Mouse (Mus musculus): ENCODE results near the gene Rbbp4. TPM values are rescaled to one million over a fixed set of nuclear protein-coding genes. Genes with fewer than 3 reads are reported as not detected.

The Rbbp4 gene
- polyA plus RNA-seq, 1 experiment from 2014 or later: 261 TPM

DNA sequence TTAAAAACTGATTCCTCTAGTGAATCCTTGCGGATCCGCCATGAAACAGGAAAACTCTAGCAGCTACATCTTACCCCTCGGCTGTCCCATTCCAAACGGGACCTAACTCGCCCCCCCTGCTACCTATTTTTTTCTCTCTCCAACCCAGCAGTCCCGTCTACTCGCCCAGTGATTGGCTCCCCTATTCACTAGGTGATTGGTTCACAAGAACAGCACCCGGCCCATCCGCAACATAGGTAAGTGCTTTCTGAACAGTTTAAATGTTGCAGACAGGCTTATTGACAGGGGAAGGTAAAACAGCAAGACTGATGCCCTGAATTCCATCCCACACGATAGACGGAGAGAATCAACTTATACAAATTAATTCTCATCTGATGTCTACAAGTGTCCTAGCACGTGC is 18.0 kb upstream of the Rbbp4 start:
- Histone ChIP-seq H3K4me2 (no peak overlapping the region), H3K36me3 (replicated peaks) (no peaks in the 10 kb centered on the region), H3K4me3 (replicated peaks) (no peak overlapping the region), H3K9me3 (replicated peaks) (no peaks in the 10 kb centered on the region), H3K27me3 (no peaks in the 10 kb centered on the region), H3K27ac (replicated peaks) (no peak overlapping the region), H3K4me1 (replicated peaks) (peaks cover 10% of the 10 kb centered on the region; the same call in 1 of the 2 replicates), H3K9ac (no peak overlapping the region)
- ATAC-seq (ENCODE audit: insufficient read depth): no peak
- WGBS (ENCODE audit: insufficient replicate concordance): 79% methylated on average over 12 of the region's 12 CpGs

DNA sequence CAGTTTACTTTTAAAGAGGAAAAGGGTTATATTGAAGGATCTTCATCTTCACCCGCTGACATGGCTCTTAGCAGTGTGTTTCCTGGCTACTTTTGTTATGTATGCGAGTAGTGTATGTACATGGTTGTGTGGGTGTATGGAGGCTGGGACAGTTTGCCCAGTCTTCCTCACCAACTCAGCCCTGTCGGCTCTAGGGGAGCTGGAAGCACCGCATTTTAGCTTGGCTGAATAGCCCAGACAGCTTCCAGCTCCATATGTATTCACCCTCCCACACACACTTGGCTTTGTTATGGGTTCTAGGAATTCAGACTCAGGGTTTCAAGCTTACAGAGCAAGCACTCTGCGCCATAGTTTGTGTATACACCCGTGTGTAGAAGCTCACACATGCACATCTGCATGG is 15.9 kb upstream of the Rbbp4 start:
- Histone ChIP-seq H3K27ac (replicated peaks) (no peak overlapping the region), H3K4me2 (no peak overlapping the region), H3K4me3 (replicated peaks) (no peak overlapping the region), H3K9ac (no peak overlapping the region), H3K27me3 (no peaks in the 10 kb centered on the region), H3K9me3 (replicated peaks) (no peaks in the 10 kb centered on the region), H3K4me1 (replicated peaks) (peaks cover 10% of the 10 kb centered on the region; the same call in 1 of the 2 replicates), H3K36me3 (replicated peaks) (peaks cover 10% of the 10 kb centered on the region; the same call in 1 of the 2 replicates)
- ATAC-seq (ENCODE audit: insufficient read depth): no peak
- WGBS (ENCODE audit: insufficient replicate concordance): 71% methylated on average over 6 of the region's 6 CpGs

DNA sequence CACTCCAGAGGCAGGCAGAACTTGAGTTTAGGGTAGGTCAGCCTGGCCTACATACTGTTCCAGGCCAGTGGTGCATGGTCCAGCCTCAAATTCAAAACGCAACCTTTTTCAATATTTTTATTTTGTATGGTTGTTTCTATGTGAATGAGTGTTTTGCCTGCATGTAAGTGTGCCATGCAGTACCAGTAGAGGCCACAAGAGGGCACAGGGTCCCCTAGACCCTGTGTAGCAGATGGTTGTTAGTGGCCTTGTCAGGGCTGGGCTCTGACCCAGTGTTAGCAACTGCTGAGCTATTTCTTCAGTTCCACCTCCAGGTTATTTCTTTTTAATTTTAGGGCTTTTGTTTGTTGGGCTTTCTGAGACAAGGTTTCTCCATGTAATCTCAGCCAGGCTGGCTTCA is 15.5 kb upstream of the Rbbp4 start:
- Histone ChIP-seq H3K36me3 (replicated peaks) (peaks cover 14% of the 10 kb centered on the region; the same call in 1 of the 2 replicates), H3K9me3 (replicated peaks) (no peaks in the 10 kb centered on the region), H3K4me1 (replicated peaks) (peaks cover 10% of the 10 kb centered on the region; the same call in 1 of the 2 replicates), H3K9ac (no peak overlapping the region), H3K4me2 (no peak overlapping the region), H3K27me3 (no peaks in the 10 kb centered on the region), H3K4me3 (replicated peaks) (no peak overlapping the region), H3K27ac (replicated peaks) (no peak overlapping the region)
- ATAC-seq (ENCODE audit: insufficient read depth): peak; percentile 61; the same call in 1 of the 2 replicates
- 0% methylated on average over 1 of the region's 1 CpGs for whole genome bisulfite sequencing (ENCODE audit: insufficient replicate concordance)

DNA sequence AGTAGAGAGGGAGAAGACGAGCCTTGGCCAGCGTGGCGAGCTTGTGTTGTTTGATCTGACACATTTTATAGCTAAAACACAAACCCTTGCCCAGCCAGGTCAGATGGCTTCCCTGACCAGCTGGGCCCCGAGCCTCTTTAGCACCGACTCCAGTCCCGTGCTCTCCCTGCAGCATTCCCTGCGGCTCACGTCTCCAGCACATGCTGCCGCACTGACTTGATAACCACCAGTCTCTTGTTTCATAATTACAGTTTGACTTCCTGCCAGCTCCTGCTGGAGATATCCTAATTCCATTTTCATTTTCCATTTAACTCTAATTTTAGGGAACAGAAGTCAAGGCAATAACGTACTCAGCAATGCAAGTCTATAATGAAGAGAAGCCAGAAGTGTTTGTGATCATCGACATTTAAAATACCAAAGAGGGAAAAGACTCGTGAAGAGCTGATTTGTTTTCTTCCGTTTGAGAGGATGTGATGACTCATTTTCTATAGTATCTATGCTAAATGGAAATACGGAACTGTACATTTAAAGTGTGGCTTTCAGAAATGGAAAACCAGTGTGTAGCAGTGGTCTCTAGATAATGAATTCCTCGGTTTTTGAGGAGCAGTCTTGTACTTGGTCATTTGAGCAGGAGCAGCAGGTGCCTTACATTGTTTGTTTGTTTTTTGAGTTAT is 11.4 kb upstream of the Rbbp4 start:
- ATAC-seq (ENCODE audit: insufficient read depth): no peak
- Histone ChIP-seq H3K36me3 (replicated peaks) (peaks cover 50% of the 10 kb centered on the region), H3K4me3 (replicated peaks) (no peak overlapping the region), H3K27ac (replicated peaks) (no peak overlapping the region), H3K9ac (no peak overlapping the region), H3K9me3 (replicated peaks) (no peaks in the 10 kb centered on the region), H3K27me3 (no peaks in the 10 kb centered on the region), H3K4me1 (replicated peaks) (no peaks in the 10 kb centered on the region), H3K4me2 (no peak overlapping the region)
- WGBS (ENCODE audit: insufficient replicate concordance): 76% methylated on average over 15 of the region's 15 CpGs

DNA sequence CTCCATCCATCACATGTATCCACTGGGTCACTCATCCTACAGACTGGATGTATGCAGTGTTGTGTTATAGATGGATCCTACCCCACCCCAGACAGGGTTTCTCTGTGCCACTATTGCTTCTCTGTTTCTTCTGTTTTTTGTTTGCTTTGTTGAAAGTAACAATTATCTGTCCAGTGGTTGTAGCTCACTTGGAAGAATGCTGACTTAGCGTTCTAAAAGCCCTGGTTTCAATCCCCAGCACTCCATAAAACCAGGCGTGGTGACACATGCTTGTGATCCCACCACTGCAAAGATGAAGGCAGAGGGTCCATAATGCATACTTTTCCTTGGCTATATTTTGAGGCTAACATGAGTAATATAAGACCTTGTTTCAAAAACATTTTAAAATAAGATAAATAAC is 7.5 kb upstream of the Rbbp4 start:
- no peak for ATAC-seq (ENCODE audit: insufficient read depth)
- 73% methylated on average over 2 of the region's 2 CpGs for WGBS (ENCODE audit: insufficient replicate concordance)
- Histone ChIP-seq H3K36me3 (replicated peaks) (peaks cover 57% of the 10 kb centered on the region), H3K9ac (no peak overlapping the region), H3K9me3 (replicated peaks) (no peaks in the 10 kb centered on the region), H3K4me2 (no peak overlapping the region), H3K4me1 (replicated peaks) (peaks cover 33% of the 10 kb centered on the region), H3K4me3 (replicated peaks) (no peak overlapping the region), H3K27ac (replicated peaks) (no peak overlapping the region), H3K27me3 (no peaks in the 10 kb centered on the region)

DNA sequence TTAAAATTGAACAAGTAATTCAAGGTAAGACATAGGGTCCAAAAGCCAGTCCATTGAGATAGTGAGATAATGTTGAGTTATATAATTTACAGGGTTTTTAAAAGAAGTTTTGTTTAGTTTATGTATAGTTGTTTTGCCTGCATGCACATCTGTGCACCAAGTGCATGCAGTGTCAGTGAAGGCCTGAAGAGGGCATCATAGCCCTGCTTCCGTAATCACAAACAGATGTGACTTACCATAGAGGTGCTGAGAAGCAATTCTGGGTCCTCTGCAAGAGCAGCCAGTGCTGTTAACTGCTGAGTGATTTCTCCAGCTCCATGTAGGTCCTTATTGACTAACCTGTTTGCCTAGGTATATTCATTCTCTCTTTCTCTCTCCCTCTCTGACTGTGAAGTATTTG is 6.7 kb upstream of the Rbbp4 start:
- Histone ChIP-seq H3K27me3 (no peaks in the 10 kb centered on the region), H3K9me3 (replicated peaks) (no peaks in the 10 kb centered on the region), H3K4me2 (no peak overlapping the region), H3K4me3 (replicated peaks) (no peak overlapping the region), H3K9ac (no peak overlapping the region), H3K36me3 (replicated peaks) (peaks cover 54% of the 10 kb centered on the region), H3K4me1 (replicated peaks) (peaks cover 41% of the 10 kb centered on the region), H3K27ac (replicated peaks) (no peak overlapping the region)
- ATAC-seq (ENCODE audit: insufficient read depth): no peak
- WGBS (ENCODE audit: insufficient replicate concordance): 79% methylated on average over 1 of the region's 1 CpGs

DNA sequence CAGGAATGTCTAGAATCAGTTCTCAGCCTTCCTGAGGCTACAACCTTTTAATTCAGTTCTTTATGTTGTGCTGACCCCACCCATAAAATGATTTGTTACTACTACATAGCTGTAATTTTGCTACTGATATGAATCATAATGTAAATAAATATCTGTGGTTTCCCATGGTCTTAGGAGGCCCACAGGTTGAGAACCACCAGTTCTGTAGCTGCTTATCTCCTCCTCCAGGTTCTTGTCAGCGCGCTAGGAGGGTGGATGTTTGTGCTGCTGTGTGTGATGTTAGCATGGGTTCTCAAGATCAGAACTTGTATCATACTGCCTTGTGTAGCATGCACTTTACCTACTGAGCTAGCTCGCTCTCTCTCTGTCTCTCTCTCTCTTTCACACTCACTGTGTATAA is 4.6 kb upstream of the Rbbp4 start:
- Histone ChIP-seq H3K9me3 (replicated peaks) (no peaks in the 10 kb centered on the region), H3K27me3 (no peaks in the 10 kb centered on the region), H3K4me1 (replicated peaks) (peaks cover 50% of the 10 kb centered on the region), H3K9ac (0 out of 2 replicates have a peak overlapping the region, but pooled peaks have one; percentile 22), H3K4me2 (peak overlapping the region; percentile 44), H3K36me3 (replicated peaks) (peaks cover 35% of the 10 kb centered on the region), H3K4me3 (replicated peaks) (no peak overlapping the region), H3K27ac (replicated peaks) (peak overlapping the region; percentile 92)
- WGBS (ENCODE audit: insufficient replicate concordance): 36% methylated on average over 3 of the region's 3 CpGs
- ATAC-seq (ENCODE audit: insufficient read depth): peak; percentile 69

DNA sequence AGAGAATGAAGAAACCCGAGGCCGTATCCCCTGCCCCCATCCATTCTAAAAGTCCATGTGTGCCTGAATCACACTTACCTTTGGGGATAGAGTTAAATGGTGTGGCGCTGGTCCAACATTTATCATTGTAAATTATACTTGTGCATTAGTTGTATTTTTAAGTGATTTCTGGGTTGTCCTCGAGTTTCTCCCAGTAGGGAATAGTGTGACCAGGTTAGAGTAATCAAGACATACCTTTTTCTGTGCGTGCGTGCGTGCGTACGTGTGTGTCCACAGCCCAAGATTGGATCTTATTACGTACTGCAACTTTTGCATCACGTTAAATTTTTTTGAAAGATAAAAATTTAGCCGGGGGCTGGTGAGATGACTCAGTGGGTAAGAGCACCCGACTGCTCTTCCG is 1.1 kb upstream of the Rbbp4 start:
- peaks cover 78% of the 10 kb centered on the region for H3K4me1 ChIP-seq (replicated peaks)
- no peaks in the 10 kb centered on the region for H3K9me3 ChIP-seq (replicated peaks)
- H3K4me3 ChIP-seq (replicated peaks): peak overlapping the region; percentile 93
- peak overlapping the region; percentile 97 for H3K27ac ChIP-seq (replicated peaks)
- 41% methylated on average over 14 of the region's 14 CpGs for WGBS (ENCODE audit: insufficient replicate concordance)
- H3K27me3 ChIP-seq: no peaks in the 10 kb centered on the region
- peak overlapping the region; percentile 85 for H3K4me2 ChIP-seq
- peaks cover 31% of the 10 kb centered on the region for H3K36me3 ChIP-seq (replicated peaks)
- ATAC-seq (ENCODE audit: insufficient read depth): no peak
- peak overlapping the region; percentile 73 for H3K9ac ChIP-seq

DNA sequence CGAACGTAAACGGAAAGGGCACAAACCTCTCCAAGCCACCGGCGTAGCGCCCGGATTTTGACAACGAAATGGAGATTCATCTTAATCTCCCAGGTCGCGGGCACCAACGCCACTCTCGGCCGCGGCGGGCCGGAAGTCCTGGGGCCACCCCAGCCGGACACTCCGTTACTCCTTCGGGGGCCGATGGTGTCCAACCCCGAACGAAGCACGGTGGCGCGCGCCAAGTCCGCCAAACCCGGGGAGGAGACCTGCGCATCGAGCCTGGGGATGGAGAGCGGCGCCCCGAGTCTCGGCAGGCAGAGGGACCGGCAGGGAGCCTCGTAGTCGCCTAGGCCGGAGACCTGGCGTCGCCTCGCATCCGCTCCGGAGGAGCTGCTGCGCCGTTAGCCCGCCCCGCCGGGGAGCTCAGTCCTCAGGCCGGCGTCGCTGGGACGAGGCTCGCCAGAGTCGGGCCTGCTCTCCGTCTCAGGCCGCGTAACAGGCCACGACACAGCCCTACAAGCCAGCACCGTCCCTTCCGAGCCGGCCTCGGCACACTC is 424 bp downstream of the Rbbp4 start:
- peaks cover 43% of the 10 kb centered on the region for H3K36me3 ChIP-seq (replicated peaks)
- ATAC-seq (ENCODE audit: insufficient read depth): peak; percentile 52
- WGBS (ENCODE audit: insufficient replicate concordance): under 1% methylated on average over 62 of the region's 62 CpGs
- H3K27ac ChIP-seq (replicated peaks): peak overlapping the region; percentile 95
- H3K4me3 ChIP-seq (replicated peaks): peak overlapping the region; percentile 93
- H3K9ac ChIP-seq: peak overlapping the region; percentile 94
- no peaks in the 10 kb centered on the region for H3K27me3 ChIP-seq
- no peaks in the 10 kb centered on the region for H3K9me3 ChIP-seq (replicated peaks)
- peak overlapping the region; percentile 85 for H3K4me2 ChIP-seq
- H3K4me1 ChIP-seq (replicated peaks): peaks cover 77% of the 10 kb centered on the region

DNA sequence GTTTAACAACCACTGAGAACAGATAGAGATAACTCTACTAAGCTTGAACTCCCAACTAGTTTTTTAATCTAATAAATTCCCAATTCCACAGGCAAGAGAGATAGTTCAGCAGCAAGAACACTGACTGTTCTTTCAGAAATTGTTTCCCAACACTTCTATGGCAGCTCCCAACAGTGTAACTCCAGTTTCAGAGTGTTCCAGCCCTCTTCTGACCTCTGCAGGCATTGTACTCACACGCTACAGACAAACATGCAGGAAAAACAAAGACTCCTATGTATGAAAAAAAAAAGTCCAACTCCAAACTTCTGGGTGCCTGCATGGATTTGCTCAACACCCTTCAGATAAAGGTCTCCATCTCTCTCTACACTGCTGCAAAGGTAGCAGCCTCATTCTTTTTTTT is 2.3 kb downstream of the Rbbp4 start:
- H3K27me3 ChIP-seq: no peaks in the 10 kb centered on the region
- peaks cover 63% of the 10 kb centered on the region for H3K4me1 ChIP-seq (replicated peaks)
- peak overlapping the region; percentile 85 for H3K4me2 ChIP-seq
- ATAC-seq (ENCODE audit: insufficient read depth): no peak
- peak overlapping the region; percentile 93 for H3K4me3 ChIP-seq (replicated peaks)
- no peak overlapping the region; the same call in 1 of the 2 replicates for H3K27ac ChIP-seq (replicated peaks)
- H3K9ac ChIP-seq: peak overlapping the region; percentile 94; the same call in 1 of the 2 replicates
- 60% methylated on average over 1 of the region's 1 CpGs for WGBS (ENCODE audit: insufficient replicate concordance)
- H3K9me3 ChIP-seq (replicated peaks): no peaks in the 10 kb centered on the region
- H3K36me3 ChIP-seq (replicated peaks): peaks cover 60% of the 10 kb centered on the region

DNA sequence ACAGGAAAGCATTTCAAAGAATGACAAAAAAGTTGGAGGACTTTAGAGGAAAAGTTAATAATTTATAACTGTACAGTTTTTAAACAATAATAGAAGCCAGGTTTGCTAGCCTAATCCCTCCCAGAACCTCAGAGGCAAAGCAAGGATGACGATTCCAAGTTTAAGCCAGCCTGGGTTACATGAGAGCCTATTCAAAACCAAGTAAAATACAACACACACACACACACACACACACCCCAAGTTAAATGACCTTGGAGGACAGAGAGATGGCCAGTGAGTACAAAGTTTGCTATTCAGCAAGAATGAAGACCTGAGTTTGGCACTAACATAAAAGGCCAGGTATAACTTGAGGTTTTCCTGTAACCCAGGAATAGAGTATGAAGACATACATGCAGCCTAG is 9.0 kb downstream of the Rbbp4 start:
- no peak overlapping the region for H3K4me3 ChIP-seq (replicated peaks)
- peaks cover 96% of the 10 kb centered on the region for H3K36me3 ChIP-seq (replicated peaks)
- H3K27ac ChIP-seq (replicated peaks): no peak overlapping the region
- H3K4me1 ChIP-seq (replicated peaks): peaks cover 30% of the 10 kb centered on the region
- no peak for ATAC-seq (ENCODE audit: insufficient read depth)
- no peaks in the 10 kb centered on the region for H3K9me3 ChIP-seq (replicated peaks)
- H3K4me2 ChIP-seq: no peak overlapping the region
- no peak overlapping the region for H3K9ac ChIP-seq
- H3K27me3 ChIP-seq: no peaks in the 10 kb centered on the region
- WGBS (ENCODE audit: insufficient replicate concordance): 68% methylated on average over 1 of the region's 1 CpGs

Measured in liver, embryonic 15.5 days (tissue).